Mouse (Mus musculus): ENCODE data around the gene Apobec2. TPM values are rescaled to one million over a fixed set of nuclear protein-coding genes. Genes with fewer than 3 reads are reported as not detected.
A peak's percentile ranks its signal among the peaks of the same experiment; 100 is the strongest.
"Not testable (repeated sequence)": the region's sequence is repeated elsewhere in the genome, so short reads cannot be mapped to it uniquely, and the experiment has no call there.

Gene Apobec2
- polyA plus RNA-seq (2012; rRNA removed), result 0.09 and 0.13 TPM in 2 replicates

- no peaks in the 10 kb centered on the region for H3K4me1 ChIP-seq (ENCODE audit: control insufficient read depth, insufficient read depth, low read length)
- TF ChIP-seq POLR2A (IDR thresholded peaks at IDR 0.05; ENCODE audit: extremely low read depth, insufficient read depth, low read length), result no peak
- no peak for TF ChIP-seq CTCF (IDR thresholded peaks at IDR 0.05; ENCODE audit: extremely low read depth, insufficient read depth, low read length)
- no peak within 1 kb of the TSS for H3K4me3 ChIP-seq (ENCODE audit: insufficient read depth, low read length)
- H3K27ac ChIP-seq (ENCODE audit: insufficient read depth, low read length), result no peak within 1 kb of the TSS
Measured at GRCm38 (mm10) chr17:48432158-48432980, at the start of gene Apobec2. Gene Apobec2 (minus strand): TSS chr17:48432930.

GRCm38 (mm10) chr17:48479952-48480351 is 47.2 kb upstream of the Apobec2 start:
- no peak overlapping the region for H3K27ac ChIP-seq (ENCODE audit: insufficient read depth, low read length)
- TF ChIP-seq POLR2A (IDR thresholded peaks at IDR 0.05; ENCODE audit: extremely low read depth, insufficient read depth, low read length) (no peak), CTCF (IDR thresholded peaks at IDR 0.05; ENCODE audit: extremely low read depth, insufficient read depth, low read length) (no peak)
- H3K4me1 ChIP-seq (ENCODE audit: control insufficient read depth, insufficient read depth, low read length), result no peaks in the 10 kb centered on the region
- H3K4me3 ChIP-seq (ENCODE audit: insufficient read depth, low read length), result no peak overlapping the region

- no peak overlapping the region for H3K4me3 ChIP-seq (ENCODE audit: insufficient read depth, low read length)
- no peak overlapping the region for H3K27ac ChIP-seq (ENCODE audit: insufficient read depth, low read length)
- TF ChIP-seq POLR2A (IDR thresholded peaks at IDR 0.05; ENCODE audit: extremely low read depth, insufficient read depth, low read length) (no peak), CTCF (IDR thresholded peaks at IDR 0.05; ENCODE audit: extremely low read depth, insufficient read depth, low read length) (no peak)
- H3K4me1 ChIP-seq (ENCODE audit: control insufficient read depth, insufficient read depth, low read length), result no peaks in the 10 kb centered on the region
Measured at GRCm38 (mm10) chr17:48475444-48475843, 42.7 kb upstream of the Apobec2 start.

- not testable (repeated sequence) for H3K4me1 ChIP-seq (ENCODE audit: control insufficient read depth, insufficient read depth, low read length); H3K4me3 ChIP-seq (ENCODE audit: insufficient read depth, low read length); H3K27ac ChIP-seq (ENCODE audit: insufficient read depth, low read length)
Measured at GRCm38 (mm10) chr17:48474282-48474681, 41.6 kb upstream of the Apobec2 start.

GRCm38 (mm10) chr17:48467395-48468231 is 34.9 kb upstream of the Apobec2 start:
- H3K4me3 ChIP-seq (ENCODE audit: insufficient read depth, low read length), result no peak overlapping the region
- no peak for TF ChIP-seq POLR2A (IDR thresholded peaks at IDR 0.05; ENCODE audit: extremely low read depth, insufficient read depth, low read length)
- TF ChIP-seq CTCF (IDR thresholded peaks at IDR 0.05; ENCODE audit: extremely low read depth, insufficient read depth, low read length), result peak; percentile 87
- no peak overlapping the region for H3K27ac ChIP-seq (ENCODE audit: insufficient read depth, low read length)
- H3K4me1 ChIP-seq (ENCODE audit: control insufficient read depth, insufficient read depth, low read length), result no peaks in the 10 kb centered on the region

GRCm38 (mm10) chr17:48466769-48467394 is 34.2 kb upstream of the Apobec2 start:
- no peak overlapping the region for H3K27ac ChIP-seq (ENCODE audit: insufficient read depth, low read length)
- H3K4me3 ChIP-seq (ENCODE audit: insufficient read depth, low read length), result no peak overlapping the region
- no peaks in the 10 kb centered on the region for H3K4me1 ChIP-seq (ENCODE audit: control insufficient read depth, insufficient read depth, low read length)
- TF ChIP-seq CTCF (IDR thresholded peaks at IDR 0.05; ENCODE audit: extremely low read depth, insufficient read depth, low read length) (no peak), POLR2A (IDR thresholded peaks at IDR 0.05; ENCODE audit: extremely low read depth, insufficient read depth, low read length) (no peak)

GRCm38 (mm10) chr17:48463391-48463790 is 30.7 kb upstream of the Apobec2 start:
- Histone ChIP-seq H3K4me1 (ENCODE audit: control insufficient read depth, insufficient read depth, low read length) (no peaks in the 10 kb centered on the region), H3K27ac (ENCODE audit: insufficient read depth, low read length) (no peak overlapping the region), H3K4me3 (ENCODE audit: insufficient read depth, low read length) (no peak overlapping the region)
- TF ChIP-seq CTCF (IDR thresholded peaks at IDR 0.05; ENCODE audit: extremely low read depth, insufficient read depth, low read length) (no peak), POLR2A (IDR thresholded peaks at IDR 0.05; ENCODE audit: extremely low read depth, insufficient read depth, low read length) (no peak)

- no peak overlapping the region for H3K27ac ChIP-seq (ENCODE audit: insufficient read depth, low read length)
- no peaks in the 10 kb centered on the region for H3K4me1 ChIP-seq (ENCODE audit: control insufficient read depth, insufficient read depth, low read length)
- TF ChIP-seq CTCF (IDR thresholded peaks at IDR 0.05; ENCODE audit: extremely low read depth, insufficient read depth, low read length), result no peak
- TF ChIP-seq POLR2A (IDR thresholded peaks at IDR 0.05; ENCODE audit: extremely low read depth, insufficient read depth, low read length), result no peak
- H3K4me3 ChIP-seq (ENCODE audit: insufficient read depth, low read length), result no peak overlapping the region
Measured at GRCm38 (mm10) chr17:48462096-48462495, 29.4 kb upstream of the Apobec2 start.

- TF ChIP-seq POLR2A (IDR thresholded peaks at IDR 0.05; ENCODE audit: extremely low read depth, insufficient read depth, low read length), result no peak
- TF ChIP-seq CTCF (IDR thresholded peaks at IDR 0.05; ENCODE audit: extremely low read depth, insufficient read depth, low read length), result no peak
- no peak overlapping the region for H3K4me3 ChIP-seq (ENCODE audit: insufficient read depth, low read length)
- no peak overlapping the region for H3K27ac ChIP-seq (ENCODE audit: insufficient read depth, low read length)
- H3K4me1 ChIP-seq (ENCODE audit: control insufficient read depth, insufficient read depth, low read length), result no peaks in the 10 kb centered on the region
Measured at GRCm38 (mm10) chr17:48457971-48458653, 25.4 kb upstream of the Apobec2 start.

Data from cortical plate, adult 2 months (tissue).